Mouse (Mus musculus): ENCODE results near the gene Gm3629.
"Not testable (repeated sequence)": the region's sequence is repeated elsewhere in the genome, so short reads cannot be mapped to it uniquely, and the experiment has no call there.

Gm3629 gene

DNA sequence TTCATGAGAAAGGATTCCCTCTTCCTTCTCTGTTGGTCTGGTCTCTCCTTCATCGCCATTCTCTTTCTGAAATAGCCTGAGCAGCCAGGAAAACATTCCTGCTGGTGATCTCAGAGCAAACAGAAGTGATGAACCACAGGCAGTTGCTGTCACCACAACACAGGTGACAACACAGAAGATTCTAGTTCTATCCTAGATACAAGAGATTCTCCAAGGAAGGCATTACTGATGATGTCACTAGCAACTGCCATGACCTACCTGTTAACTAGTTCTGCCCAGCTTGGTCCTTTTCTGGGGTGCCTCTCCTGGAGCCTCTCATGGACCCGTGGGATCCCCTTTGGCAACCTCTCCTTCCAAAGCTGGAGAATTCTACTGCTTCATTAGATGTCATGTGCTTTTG lies at the start of gene Gm3629:
Gene Gm3629 (minus strand): TSS at position 101 of the 400 bp plus-strand sequence.
- DNase-seq (ENCODE audit: low spot score in 2 of 2) = not testable (repeated sequence)

GRCm38 (mm10) chr14:6622318-6622717 lies 31.9 kb upstream of the Gm3629 start, which contains the start of gene Gm3460:
Gene Gm3460, minus strand, starts transcription at chr14:6622418.
- not testable (repeated sequence) for DNase-seq (ENCODE audit: low spot score in 2 of 2)

GRCm38 (mm10) chr14:6606436-6606835 lies 16.0 kb upstream of the Gm3629 start:
- DNase-seq (ENCODE audit: low spot score in 2 of 2) = peak in 1 of 2 experiments; percentile 1

- DNase-seq (ENCODE audit: low spot score in 2 of 2) = not testable (repeated sequence)
Measured at GRCm38 (mm10) chr14:6605004-6605403, 14.6 kb upstream of the Gm3629 start.

DNA sequence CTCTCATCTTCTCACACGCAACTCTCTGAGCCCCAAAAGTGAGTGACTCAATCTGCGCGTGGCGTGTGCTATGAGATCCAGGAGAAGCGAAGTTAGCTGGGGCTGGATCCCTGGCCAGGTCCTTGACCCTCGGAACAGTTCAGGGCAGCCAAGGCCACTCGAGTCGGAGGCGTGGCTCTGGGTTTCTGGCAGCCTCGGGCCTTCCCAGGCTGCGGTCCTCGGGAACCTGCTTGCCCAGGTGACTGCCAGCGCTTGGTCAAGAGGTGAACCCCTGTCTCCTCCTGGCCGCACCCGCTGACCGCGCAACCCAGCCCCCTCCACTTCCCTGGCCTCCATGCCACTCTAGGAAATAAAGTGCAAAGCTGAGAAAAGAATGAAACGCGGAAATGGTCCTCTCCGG lies 14.1 kb upstream of the Gm3629 start:
- DNase-seq (ENCODE audit: low spot score in 2 of 2) = peak in 1 of 2 experiments; percentile 1

GRCm38 (mm10) chr14:6537190-6537589 lies 53.2 kb downstream of the Gm3629 start, which contains the start of gene Gm8356:
Gene Gm8356, minus strand, starts transcription at chr14:6537290.
- DNase-seq (ENCODE audit: low spot score in 2 of 2) = not testable (repeated sequence)
